Mouse (Mus musculus): Measurements from ENCODE around the gene Gm47955.
"Not testable (repeated sequence)": the region's sequence is repeated elsewhere in the genome, so short reads cannot be mapped to it uniquely, and the experiment has no call there.

Gm47955 gene

GRCm38 (mm10) chr1:82992093-82992492 is 32.0 kb downstream of the Gm47955 start:
- no peak for DNase-seq (ENCODE audit: low spot score in 2 of 2)

- no peak for DNase-seq (ENCODE audit: low spot score in 2 of 2)
These were observed 33.9 kb downstream of the Gm47955 start for GRCm38 (mm10) chr1:82993947-82994346.

- DNase-seq (ENCODE audit: low spot score in 2 of 2), result not testable (repeated sequence)
These were observed 40.2 kb downstream of the Gm47955 start, which contains the start of gene Gm47959 for GRCm38 (mm10) chr1:83000306-83000705. Gene Gm47959, plus strand, starts transcription at chr1:83000548.

GRCm38 (mm10) chr1:83006218-83007179 is 46.4 kb downstream of the Gm47955 start:
- no peak for DNase-seq (ENCODE audit: low spot score in 2 of 2)

GRCm38 (mm10) chr1:83007471-83007870 is 47.4 kb downstream of the Gm47955 start:
- no peak for DNase-seq (ENCODE audit: low spot score in 2 of 2)
